Mouse (Mus musculus): ENCODE measurements around the gene D6Ertd527e.

- TF ChIP-seq MAFK (IDR thresholded peaks at IDR 0.05; ENCODE audit: insufficient read depth, low read depth, low read length), result no peak
- no peak for TF ChIP-seq ZNF384 (IDR thresholded peaks at IDR 0.05; ENCODE audit: low read depth, low read length)
- TF ChIP-seq HCFC1 (IDR thresholded peaks at IDR 0.05; ENCODE audit: borderline replicate concordance, insufficient read depth, low read length), result no peak
Observed at GRCm38 (mm10) chr6:87142239-87142638, 37.7 kb downstream of the D6Ertd527e start.

Measured in ES-E14 (cell line).